Mouse (Mus musculus) stomach, postnatal 0 days (tissue): ENCODE results near the gene Tfpi2.

Experiments used
- CTCF ChIP-seq: IDR thresholded peaks from 2 replicates; pipeline ENCODE4 v1.5.1; 2016; ENCODE audit warnings: antibody characterized with exemption, low read depth, mild to moderate bottlenecking, moderate library complexity
- EP300 ChIP-seq: optimal IDR thresholded peaks from 2 replicates; pipeline ENCODE3; 2016; ENCODE audit warnings: antibody characterized with exemption

DNA sequence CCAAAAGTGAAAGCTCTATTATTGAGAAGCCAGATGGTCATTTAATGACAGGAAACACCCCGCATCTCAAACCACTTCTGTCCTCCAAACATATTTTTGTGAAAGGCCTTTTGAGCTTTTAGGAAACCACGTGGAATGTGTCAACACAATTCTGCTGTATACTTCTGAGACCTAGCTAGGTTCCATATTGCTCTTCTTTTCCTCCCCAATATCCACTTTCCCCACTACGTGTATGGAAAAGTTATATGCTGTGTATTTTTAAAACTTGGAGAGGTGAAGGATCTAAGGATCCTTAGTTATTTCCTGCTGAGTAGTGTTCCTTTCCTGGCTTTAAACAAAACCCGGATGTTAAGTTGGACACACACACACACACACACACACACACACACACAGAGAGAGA is 14.7 kb upstream of the Tfpi2 start:
- no peak for TF ChIP-seq CTCF
- TF ChIP-seq EP300, result no peak
